Mouse (Mus musculus) ovary, postnatal 14 days (tissue): ENCODE measurements around the gene Coa5.

ENCODE experiments used
- DNase-seq: peaks from one replicate; pipeline ENCODE4 v3.0.0; 2022; ENCODE audit warnings: low spot score

The Coa5 gene

GRCm38 (mm10) chr1:37430297-37430840 is 466 bp upstream of the Coa5 start:
- DNase-seq, result no peak

GRCm38 (mm10) chr1:37428911-37429310 is 992 bp downstream of the Coa5 start:
- DNase-seq, result no peak

DNA sequence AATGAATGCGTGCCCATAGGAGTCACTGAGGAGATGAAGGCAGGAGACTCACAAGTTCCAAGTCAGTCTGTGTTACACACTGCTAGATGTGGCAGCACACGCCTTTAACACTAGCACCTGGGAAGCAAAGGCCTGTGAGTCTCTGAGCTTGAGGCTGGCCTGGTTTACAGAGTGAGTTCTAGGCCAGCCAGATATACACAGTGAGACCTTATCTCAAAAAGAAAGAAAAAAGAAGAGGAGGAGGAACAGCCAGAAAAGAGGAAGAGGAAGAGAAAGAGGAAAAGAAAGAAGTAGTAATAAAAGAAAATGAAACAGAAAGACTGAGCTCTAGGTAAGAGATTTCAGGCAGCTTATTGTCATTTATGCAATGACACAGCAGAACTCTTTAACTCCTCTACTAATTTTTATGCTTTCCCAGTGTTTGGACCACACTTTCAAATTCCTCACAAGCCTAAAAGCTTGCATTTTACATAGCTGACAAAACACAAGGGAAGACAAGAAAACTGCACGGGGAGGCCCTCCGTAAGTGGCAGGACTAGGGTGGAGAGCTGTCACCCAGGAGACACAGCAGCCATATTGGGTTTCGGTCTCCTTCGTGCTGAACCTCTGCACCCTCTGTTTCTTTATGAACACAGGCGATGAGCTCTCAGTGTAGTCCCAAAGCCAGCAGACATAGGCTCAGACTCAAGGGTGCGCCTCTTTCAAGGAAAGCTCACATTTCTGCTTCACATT is 2.6 kb downstream of the Coa5 start:
- no peak for DNase-seq

DNA sequence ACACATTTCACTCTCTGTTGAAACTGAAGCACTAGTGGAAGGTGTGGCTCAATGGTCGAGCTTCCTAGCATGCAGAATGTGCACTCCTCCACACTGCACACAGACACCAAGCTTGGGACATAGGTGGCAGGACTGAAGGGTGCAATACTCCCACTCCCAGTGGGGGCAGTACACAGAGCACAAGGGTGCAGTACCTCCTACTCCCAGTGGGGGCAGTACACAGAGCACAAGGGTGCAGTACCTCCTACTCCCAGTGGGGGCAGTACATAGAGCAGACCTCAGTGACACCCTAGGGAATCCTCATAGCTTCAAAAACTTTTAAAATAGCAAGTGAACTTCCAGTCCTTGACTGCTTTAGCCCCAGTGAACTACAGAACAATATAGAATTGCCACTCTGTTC is 10.5 kb downstream of the Coa5 start:
- DNase-seq, result peak; percentile 55

DNA sequence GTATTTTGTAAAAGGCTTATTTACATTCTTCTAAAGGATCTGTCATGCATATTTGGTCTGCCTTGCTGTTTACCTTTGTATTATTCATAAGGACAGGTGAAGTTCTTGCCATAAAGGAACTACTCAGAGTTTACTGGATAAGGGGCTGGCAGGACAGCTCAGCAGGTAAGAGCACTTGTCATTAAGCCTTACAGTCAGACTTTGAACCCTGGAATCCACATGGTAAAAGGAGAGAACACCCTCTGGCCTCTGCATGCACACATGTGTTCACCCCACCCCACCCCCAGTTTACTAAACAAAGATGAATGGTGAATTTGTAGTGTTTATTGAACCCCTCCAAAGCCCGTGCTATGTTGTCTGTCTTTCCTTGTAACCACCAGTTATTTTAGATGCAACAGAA is 14.5 kb downstream of the Coa5 start:
- DNase-seq, result no peak

DNA sequence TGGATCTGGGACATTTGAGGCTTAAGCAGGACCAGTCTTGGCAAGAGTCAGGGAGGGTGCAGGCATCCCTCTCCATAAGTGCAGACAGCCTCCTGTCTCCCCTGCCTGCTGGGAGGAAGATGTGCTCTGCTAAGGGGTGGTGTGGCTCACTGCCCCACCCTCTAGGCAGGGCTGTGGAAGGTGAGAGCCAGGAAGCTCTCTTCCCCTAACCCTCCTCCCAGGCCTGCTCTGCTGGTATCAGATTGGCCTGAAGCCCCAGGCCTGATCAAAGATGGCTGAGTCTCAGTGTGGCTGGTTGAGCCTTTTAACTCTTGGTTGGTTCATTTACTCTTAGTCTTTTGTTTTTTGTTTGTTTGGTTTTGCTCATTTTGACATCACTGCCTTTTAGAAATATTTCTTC is 20.3 kb downstream of the Coa5 start:
- DNase-seq, result no peak

- DNase-seq, result no peak
Observed at GRCm38 (mm10) chr1:37408678-37409077, 21.2 kb downstream of the Coa5 start.

DNA sequence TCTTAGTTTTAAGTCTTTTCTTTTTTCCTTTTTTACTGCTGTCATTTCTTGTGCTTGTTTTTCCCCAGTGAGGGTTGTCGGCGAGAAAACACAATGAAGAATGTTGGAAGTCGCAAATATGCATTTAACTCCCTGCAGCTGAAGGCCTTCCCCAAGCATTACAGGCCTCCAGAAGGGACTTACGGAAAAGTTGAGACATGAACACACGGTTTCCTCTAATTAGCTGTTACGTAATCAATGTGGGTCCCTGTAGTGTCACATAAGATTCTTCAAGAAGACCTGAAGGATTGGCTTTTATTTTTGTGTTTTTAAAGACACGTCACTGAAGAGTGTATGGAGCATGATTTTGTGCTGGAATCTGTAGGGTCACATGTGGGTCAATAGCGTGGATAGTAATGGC is 21.8 kb downstream of the Coa5 start:
- DNase-seq, result no peak

DNA sequence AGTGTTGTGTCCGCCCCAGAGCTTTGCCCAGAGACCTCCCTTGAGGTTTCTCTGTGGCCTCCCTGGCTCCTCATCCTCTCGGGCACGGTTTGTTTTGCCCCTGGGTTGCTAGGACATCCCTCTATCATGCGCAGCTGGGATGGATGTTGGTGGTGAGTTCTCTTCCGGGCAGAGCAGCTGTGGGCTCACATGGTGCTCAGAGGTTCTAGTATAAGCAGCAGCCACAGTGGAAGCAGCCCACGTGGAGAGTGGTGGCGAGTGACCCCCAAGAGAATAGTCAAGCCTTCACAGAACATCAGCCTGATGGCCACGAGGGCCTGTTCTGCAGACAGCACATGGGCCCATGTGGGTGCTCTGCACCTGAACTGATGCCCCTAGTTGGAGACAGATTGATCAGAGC is 22.7 kb downstream of the Coa5 start:
- no peak for DNase-seq

- DNase-seq, result no peak
Observed at GRCm38 (mm10) chr1:37405137-37405536, 24.8 kb downstream of the Coa5 start.

DNA sequence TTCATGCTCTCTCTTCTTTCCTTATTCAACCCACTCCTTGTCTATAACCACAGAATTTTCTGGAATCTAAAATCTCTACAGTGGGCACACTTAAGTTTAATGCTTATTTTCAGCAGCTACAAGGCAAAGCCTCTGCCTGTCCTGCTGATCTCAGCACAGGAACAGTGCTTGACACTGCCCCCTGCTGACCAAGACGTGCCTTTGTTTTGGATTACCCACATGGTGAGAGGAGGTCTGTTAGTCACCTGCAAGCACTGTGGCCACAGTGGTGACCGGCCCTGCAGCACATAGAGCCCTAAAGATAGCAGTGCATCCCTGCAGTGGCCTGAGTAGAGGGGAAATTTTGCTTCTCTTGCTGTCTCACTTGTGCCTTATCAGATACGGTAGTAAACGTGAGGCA is 28.2 kb downstream of the Coa5 start:
- DNase-seq, result peak; percentile 53

DNA sequence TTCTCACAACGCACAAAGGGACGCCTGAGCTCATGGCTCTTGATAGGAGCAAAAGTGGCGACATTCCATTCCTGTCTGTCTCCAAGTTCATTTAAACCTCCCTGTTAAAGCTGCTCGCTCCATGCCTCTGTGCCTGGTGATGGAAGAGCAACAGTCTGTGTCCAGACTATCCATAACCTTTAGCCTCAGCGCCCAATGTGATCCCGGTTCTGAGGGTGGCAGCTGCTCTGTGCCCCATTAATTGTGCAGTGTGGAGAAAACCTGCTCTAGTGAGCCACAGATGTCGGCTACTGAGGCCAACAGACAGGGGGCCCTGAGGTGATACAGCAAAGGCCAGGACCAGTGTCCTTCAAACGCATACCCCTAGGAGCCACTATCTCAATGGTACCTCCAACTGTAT is 30.2 kb downstream of the Coa5 start:
- DNase-seq, result no peak

DNA sequence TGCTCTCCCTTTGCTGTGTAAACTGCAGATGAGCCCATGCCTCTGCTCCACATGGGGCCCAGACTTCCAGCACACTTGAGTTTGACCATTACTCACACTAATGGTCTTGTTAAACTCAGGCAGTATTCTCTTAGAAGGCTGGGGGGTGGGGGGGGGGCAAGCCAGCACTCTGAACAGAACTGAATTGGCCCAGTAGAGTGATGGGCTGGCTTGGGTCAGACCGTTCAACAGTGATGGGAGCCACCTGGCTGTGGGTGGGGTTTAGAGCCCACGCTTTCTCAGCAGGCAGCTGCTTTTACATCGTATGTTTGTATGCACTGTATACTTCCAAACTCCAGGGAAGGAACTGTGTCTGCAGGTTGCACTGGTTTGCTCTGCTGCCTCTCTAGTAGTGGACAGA is 30.9 kb downstream of the Coa5 start:
- no peak for DNase-seq

DNA sequence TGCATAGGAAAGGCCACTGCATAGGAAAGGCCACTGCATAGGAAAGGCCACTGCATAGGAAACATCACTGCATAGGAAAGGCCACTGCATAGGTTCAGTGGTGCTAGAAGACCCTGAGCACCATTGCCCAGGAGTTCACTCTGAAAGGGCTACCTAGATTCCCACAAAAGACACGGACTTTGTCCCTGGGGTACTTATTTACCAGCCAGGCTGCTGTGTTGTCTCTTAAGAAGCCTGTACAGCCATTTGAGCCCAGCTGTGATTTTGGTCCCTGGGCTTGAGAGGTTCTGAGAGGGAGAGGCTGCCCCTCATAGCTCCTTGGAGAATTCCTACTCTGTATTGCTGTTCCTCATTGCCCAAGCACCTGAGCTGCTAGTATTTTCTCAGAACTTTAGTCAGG is 33.4 kb downstream of the Coa5 start:
- no peak for DNase-seq

GRCm38 (mm10) chr1:37393174-37393573 is 36.7 kb downstream of the Coa5 start:
- no peak for DNase-seq

DNA sequence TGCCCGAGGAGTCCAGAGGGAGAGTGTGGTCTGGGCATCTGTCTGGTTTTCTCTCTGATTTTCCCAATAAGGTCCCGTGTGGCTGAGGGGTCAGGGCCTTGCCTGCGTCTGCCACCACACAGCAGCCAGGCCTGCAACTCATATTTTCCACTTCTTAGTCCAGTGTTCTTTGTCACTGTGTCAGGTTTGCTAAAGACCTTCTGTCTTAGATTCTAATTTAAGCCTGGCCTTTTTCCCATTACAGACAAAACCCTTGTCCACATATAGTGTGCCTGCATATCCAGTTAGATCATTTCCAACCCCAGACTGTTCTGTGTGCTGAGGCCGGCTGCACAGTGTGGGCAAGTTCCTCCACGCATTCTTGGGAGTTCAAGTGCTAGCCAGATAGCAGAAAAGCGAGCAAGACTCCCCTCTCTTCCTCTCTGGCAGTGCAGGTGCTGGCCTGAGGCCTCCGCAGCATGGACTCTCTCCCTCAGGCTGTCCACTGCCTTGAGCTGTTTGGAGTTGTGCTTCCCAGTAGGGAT is 43.4 kb downstream of the Coa5 start:
- DNase-seq, result no peak

DNA sequence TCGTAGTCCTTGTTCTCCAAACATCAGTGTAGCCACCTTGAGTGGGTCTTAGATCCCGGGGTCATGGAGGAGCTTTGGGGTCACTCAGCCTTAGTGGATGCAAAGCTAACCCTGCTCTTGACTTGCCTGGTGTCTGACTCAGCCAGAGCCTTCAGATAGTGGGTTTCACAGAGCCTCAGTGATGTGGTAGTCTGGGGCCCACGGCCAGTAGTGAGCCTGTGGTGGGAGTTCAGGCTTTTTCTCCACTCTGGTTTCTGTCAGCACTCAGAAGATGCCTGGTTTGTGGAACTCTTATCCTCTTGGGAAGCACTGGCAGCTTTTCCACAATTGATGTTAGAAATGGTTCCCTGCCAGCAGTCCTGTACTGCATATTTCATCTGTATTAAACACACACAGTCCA is 45.6 kb downstream of the Coa5 start:
- no peak for DNase-seq

GRCm38 (mm10) chr1:37380913-37381312 is 49.0 kb downstream of the Coa5 start:
- DNase-seq, result no peak

DNA sequence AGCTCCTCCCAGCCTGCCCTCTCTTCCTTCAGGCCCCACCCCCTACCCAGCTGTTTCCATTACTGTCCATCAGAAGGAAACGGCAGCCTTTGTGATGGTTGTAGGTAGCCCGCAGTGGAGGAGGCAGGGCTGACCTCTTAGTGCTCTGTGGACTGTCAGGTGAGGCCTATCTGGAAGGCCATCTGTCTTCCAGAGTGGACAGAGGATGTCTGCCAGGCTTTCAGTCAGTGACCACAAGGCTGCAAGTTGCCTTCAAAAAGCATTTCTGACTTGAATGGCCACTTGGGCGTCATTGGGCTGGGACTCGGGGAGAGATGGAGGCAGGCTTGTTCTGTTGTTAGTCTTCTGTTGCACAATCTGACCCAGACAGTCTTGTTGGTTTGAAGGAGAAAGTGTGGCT is 50.4 kb downstream of the Coa5 start:
- DNase-seq, result no peak

GRCm38 (mm10) chr1:37378095-37378494 is 51.8 kb downstream of the Coa5 start:
- DNase-seq, result no peak

- no peak for DNase-seq
Observed at GRCm38 (mm10) chr1:37376751-37377150, 53.2 kb downstream of the Coa5 start.

DNA sequence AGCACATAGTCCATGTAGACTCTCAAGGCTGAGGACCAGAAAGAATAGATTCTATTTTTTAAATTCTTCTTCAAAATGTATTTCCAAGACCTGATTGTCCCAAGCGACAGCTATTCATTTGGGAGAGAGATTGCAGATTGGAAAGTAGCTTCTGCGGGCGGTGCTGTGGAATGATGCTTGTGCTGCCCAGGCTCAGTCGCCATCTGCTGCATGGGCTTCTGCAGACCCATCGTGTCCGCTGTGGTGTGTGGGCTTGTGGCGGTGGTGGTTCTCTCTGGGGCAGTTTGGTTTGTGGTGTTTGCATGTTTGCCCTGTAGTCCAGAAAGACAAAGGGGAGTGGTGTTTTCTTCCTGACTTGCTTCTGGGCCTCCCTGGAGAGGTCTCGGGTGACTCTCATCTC is 53.7 kb downstream of the Coa5 start:
- DNase-seq, result no peak

DNA sequence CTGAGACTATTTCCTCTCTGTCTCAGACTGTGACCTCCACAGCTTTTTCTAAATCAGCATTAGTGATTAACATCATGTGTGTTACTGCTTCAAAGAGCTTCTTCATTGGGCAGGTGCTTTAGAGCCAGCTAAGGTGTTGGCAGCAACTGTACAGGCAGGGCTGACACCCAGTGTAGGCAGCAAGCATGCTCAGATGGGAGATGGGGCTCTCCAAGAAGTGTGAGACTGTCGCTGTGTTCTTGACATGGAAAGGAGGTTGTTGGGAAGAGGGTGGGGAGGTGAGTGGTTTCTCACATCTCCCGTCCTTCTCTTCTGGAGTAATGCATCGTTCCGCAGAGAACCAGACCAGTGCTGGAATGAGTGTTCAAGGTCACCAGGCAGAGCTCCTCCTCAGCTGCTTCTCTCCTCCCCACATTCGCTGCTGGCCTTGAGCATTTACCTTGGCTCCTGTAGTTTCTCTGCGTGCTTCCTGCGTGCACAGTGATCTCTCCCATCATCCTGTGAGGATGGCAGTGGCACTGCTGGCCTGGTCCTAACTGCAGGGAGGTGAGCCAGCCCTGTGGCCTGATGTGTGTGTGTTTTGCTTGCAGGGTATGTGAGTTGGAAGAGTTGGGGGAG is 61.0 kb downstream of the Coa5 start:
- DNase-seq, result no peak

DNA sequence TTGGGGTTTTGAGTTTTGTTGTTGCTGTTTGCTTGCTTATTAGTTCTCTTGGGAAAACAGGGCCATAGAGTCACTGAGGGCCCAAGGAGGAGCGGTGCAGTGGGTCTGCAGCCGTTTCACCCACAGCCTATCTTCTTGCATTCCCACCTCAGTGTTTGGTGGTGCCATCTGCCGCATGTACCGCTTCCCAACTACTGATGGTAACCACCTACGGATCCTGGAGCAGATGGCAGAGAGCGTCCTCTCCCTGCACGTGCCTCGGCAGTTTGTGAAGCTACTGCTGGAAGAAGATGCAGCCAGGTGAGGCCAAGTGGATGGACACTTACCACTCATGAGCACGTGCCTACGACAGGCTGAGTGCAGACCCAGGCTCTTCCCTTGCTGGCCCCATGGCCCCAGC is 61.8 kb downstream of the Coa5 start:
- DNase-seq, result no peak
